Mouse (Mus musculus) brain, embryonic 14.5 days (tissue): ENCODE measurements around the gene Prg4.

ENCODE experiments used
- CTCF ChIP-seq: fragments of 200-500 bp; IDR thresholded peaks from 2 replicates; pipeline ENCODE4 v1.5.1; 2012; ENCODE audit warnings: inconsistent platforms, mild to moderate bottlenecking, moderate library complexity, borderline replicate concordance; ENCODE audit not compliant: insufficient read depth, insufficient read length; ENCODE audit errors: extremely low read depth
- POLR2A ChIP-seq: fragments of 200-500 bp; IDR thresholded peaks from 2 replicates; pipeline ENCODE4 v1.6.1; 2012; ENCODE audit warnings: mild to moderate bottlenecking, inconsistent platforms, borderline replicate concordance; ENCODE audit not compliant: poor library complexity, insufficient read depth, insufficient read length, severe bottlenecking; ENCODE audit errors: extremely low read depth

DNA sequence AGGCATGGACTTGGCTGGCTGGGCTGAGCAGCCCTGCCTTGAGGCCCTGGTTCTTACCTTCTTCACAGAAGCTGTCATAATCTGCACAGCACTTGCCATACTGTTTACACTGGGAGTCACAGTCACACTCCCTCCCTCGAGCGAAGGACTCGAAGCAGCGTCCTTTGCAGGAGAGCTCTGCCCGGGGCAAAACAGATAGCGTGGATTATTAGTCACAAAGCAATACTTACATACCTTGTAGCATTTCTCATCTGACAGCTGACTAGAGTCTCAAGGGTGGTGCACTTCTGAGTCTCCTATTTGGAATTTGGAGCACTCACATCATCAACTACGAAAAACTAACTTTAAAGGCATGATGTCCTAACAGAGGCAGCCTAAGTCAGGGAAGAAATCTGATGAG lies 5.4 kb downstream of the Prg4 start:
- TF ChIP-seq CTCF = no peak
- no peak for TF ChIP-seq POLR2A
